Mouse (Mus musculus) heart, adult 2 months (tissue): ENCODE measurements around the gene Lmtk3. TPM values are rescaled to one million over a fixed set of nuclear protein-coding genes. Genes with fewer than 3 reads are reported as not detected.
A peak's percentile ranks its signal among the peaks of the same experiment; 100 is the strongest.

Experiments used
- DNase-seq, 2 experiments: peaks; one replicate each; pipeline ENCODE4 v3.0.0; 2021
- H3K27ac ChIP-seq: fragments of 200-600 bp; 2 replicates; pipeline ENCODE4 v1.8.1; 2022
- H3K27me3 ChIP-seq: fragments of 200-500 bp; 2 replicates; pipeline ENCODE4 v1.6.1; 2012; ENCODE audit warnings: mild to moderate bottlenecking, low read length, inconsistent platforms, mixed read lengths; ENCODE audit not compliant: control insufficient read depth, insufficient read depth
- H3K36me3 ChIP-seq: fragments of 200-500 bp; 2 replicates; pipeline ENCODE4 v1.6.1; 2012; ENCODE audit warnings: low read length, inconsistent platforms; ENCODE audit not compliant: control insufficient read depth, insufficient read depth
- H3K4me1 ChIP-seq: fragments of 200-500 bp; 2 replicates; pipeline ENCODE4 v1.6.1; 2011; ENCODE audit warnings: low read length; ENCODE audit not compliant: control insufficient read depth, insufficient read depth
- H3K4me3 ChIP-seq: fragments of 200-600 bp; 2 replicates; pipeline ENCODE4 v1.8.1; 2022
- H3K79me2 ChIP-seq: fragments of 200-500 bp; replicated peaks from 2 replicates; pipeline ENCODE4 v1.6.1; 2012; ENCODE audit warnings: mild to moderate bottlenecking, inconsistent platforms, low read length, moderate library complexity, mixed read lengths; ENCODE audit not compliant: control insufficient read depth, insufficient read depth
- H3K9ac ChIP-seq: fragments of 200-500 bp; 2 replicates; pipeline ENCODE4 v1.6.1; 2012; ENCODE audit warnings: low read depth, mild to moderate bottlenecking, control low read depth, inconsistent platforms, low read length, mixed read lengths
- CTCF ChIP-seq: fragments of 200-600 bp; IDR thresholded peaks from 2 replicates; pipeline ENCODE4 v1.8.1; 2022; ENCODE audit warnings: antibody characterized with exemption, mild to moderate bottlenecking, moderate library complexity
- EP300 ChIP-seq: fragments of 200-500 bp; IDR thresholded peaks from 2 replicates; pipeline ENCODE4 v1.6.1; 2011; ENCODE audit warnings: low read depth, low read length, control low read depth; ENCODE audit not compliant: insufficient read depth
- POLR2A ChIP-seq: fragments of 200-500 bp; IDR thresholded peaks from 2 replicates; pipeline ENCODE4 v1.6.1; 2011; ENCODE audit warnings: mild to moderate bottlenecking, low read depth, low read length, control low read depth; ENCODE audit not compliant: insufficient read depth
- WGBS: fragments of 180-500 bp; shearing (Covaris S2); methylation state at CpG from one replicate; pipeline ENCODE4 v1.1.7; 2018; 5-methylcytosine and 5-hydroxymethylcytosine counted together
- intact Hi-C: fragments of 180-260 bp; cut with DNase I; formaldehyde crosslinking; loops from one replicate; pipeline ENCODE4 v1.15.1; 2025
- polyA plus RNA-seq: library from polyadenylated mRNA; depleted of rRNA; stranded (reverse); fragments of >200 nt; gene quantifications from 2 replicates; pipeline ENCODE4 v1.2.3, GENCODE M21; 2012
- total RNA-seq, 2 experiments: library from RNA; stranded (reverse); gene quantifications; 2 replicates each; pipeline ENCODE4 v1.2.3; 2021

Gene Lmtk3
- total and polyA plus RNA-seq, 3 experiments = 0.14 to 0.18 TPM; not detected in 1

DNA sequence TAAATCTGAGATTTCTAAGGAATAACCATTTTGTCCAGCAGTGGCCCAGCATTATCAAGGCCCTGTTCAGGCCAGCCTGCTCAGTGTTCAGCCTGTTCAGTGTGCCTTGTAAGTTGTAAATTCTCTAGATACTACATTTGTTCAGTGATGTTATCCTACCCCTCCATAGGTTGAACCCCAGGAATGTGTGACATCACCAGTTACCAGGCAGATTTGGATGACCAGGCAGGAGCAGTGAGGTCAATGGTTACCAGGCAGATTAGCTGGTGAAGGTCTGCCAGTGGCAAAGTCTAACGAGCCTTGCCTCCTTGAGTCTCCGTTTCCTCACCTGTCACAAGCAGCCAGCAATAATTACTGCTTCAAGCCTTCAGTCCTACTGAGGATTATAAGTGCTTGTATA lies 39.2 kb upstream of the Lmtk3 start:
- Histone ChIP-seq H3K27ac (no peak overlapping the region), H3K4me1 (peaks cover 2% of the 10 kb centered on the region; the same call in 1 of the 2 replicates), H3K27me3 (no peaks in the 10 kb centered on the region), H3K4me3 (no peak overlapping the region), H3K9ac (no peak overlapping the region), H3K79me2 (no peaks in the 10 kb centered on the region), H3K36me3 (no peaks in the 10 kb centered on the region)
- TF ChIP-seq POLR2A (no peak), EP300 (no peak), CTCF (no peak)
- intact Hi-C loops = no loop called here
- 60% methylated on average over 2 of the region's 2 CpGs for WGBS
- DNase-seq = peak in 1 of 2 experiments; percentile 33

DNA sequence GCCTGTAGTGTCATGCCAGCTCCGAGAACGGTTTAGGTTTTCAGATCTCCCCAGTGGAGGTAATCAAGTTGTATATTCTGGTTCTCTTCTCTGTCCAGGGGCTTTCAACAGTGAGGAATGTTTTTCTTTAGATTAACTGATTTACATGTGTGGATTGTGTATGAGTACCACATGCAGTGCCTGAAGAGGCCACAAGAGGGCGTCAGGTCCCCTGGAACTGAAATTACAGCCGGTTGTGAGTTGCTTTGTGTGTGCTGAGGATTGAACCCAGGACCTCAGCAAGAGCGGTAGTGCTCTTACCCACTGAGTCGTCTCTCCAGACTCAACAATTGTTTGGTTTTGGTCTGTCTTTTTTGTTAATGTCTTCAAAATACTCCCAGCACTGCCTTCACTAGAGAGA lies 37.0 kb upstream of the Lmtk3 start:
- no peak overlapping the region for H3K4me3 ChIP-seq
- TF ChIP-seq POLR2A (no peak), CTCF (peak; percentile 54)
- DNase-seq = no peak
- H3K9ac ChIP-seq = no peak overlapping the region
- no peaks in the 10 kb centered on the region for H3K36me3 ChIP-seq
- no peaks in the 10 kb centered on the region for H3K27me3 ChIP-seq
- peaks cover 2% of the 10 kb centered on the region; the same call in 1 of the 2 replicates for H3K4me1 ChIP-seq
- H3K27ac ChIP-seq = no peak overlapping the region
- intact Hi-C loops = no loop called here
- no peaks in the 10 kb centered on the region for H3K79me2 ChIP-seq
- 59% methylated on average over 6 of the region's 6 CpGs for WGBS

DNA sequence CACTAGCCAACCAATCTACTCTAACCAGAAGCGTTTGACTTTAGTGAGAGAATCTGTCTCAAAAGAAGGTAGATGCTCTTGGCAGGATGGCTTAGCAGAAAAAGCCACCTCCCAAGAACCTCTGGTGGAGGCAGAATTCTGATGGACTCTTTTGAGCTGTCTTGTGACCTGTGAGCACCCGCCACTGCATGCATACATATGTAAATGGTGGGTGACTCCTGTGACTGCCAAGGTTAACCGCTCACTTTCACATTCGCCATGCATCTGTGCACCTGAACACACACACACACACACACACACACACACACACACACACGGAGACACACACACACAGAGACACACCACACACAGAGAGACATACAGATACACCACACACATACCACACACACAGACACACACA lies 36.1 kb upstream of the Lmtk3 start:
- 89% methylated on average over 5 of the region's 5 CpGs for WGBS
- H3K79me2 ChIP-seq = no peaks in the 10 kb centered on the region
- H3K9ac ChIP-seq = no peak overlapping the region
- TF ChIP-seq EP300 (no peak), CTCF (no peak), POLR2A (no peak)
- no peak overlapping the region for H3K4me3 ChIP-seq
- no peaks in the 10 kb centered on the region for H3K36me3 ChIP-seq
- H3K27ac ChIP-seq = no peak overlapping the region
- H3K27me3 ChIP-seq = no peaks in the 10 kb centered on the region
- intact Hi-C loops = no loop called here
- DNase-seq = no peak
- H3K4me1 ChIP-seq = peaks cover 2% of the 10 kb centered on the region; the same call in 1 of the 2 replicates

DNA sequence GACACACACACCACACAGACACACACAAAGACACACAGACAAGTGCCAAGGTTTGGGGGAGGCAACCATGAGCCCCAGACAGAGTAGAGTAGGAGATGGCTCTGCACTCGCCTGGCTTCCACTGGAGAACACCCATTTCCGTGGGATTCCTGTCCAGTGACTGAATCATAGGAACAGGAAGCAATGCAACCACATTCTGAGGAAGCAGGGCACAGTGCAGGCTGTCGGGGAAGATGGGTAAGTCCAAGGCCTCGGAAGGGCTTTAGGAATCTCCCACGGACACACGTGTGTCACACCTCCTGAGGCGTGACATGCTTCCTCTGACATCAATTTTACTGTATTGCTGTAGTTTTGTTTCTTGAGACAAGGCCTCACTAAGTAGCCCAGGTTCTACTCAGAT lies 35.4 kb upstream of the Lmtk3 start:
- 52% methylated on average over 7 of the region's 7 CpGs for WGBS
- TF ChIP-seq POLR2A = no peak
- TF ChIP-seq EP300 = no peak
- no peak for TF ChIP-seq CTCF
- Histone ChIP-seq H3K9ac (no peak overlapping the region), H3K79me2 (no peaks in the 10 kb centered on the region), H3K4me3 (no peak overlapping the region), H3K27me3 (no peaks in the 10 kb centered on the region), H3K4me1 (peaks cover 2% of the 10 kb centered on the region; the same call in 1 of the 2 replicates), H3K36me3 (no peaks in the 10 kb centered on the region), H3K27ac (no peak overlapping the region)
- no peak for DNase-seq
- intact Hi-C loops = no loop called here

DNA sequence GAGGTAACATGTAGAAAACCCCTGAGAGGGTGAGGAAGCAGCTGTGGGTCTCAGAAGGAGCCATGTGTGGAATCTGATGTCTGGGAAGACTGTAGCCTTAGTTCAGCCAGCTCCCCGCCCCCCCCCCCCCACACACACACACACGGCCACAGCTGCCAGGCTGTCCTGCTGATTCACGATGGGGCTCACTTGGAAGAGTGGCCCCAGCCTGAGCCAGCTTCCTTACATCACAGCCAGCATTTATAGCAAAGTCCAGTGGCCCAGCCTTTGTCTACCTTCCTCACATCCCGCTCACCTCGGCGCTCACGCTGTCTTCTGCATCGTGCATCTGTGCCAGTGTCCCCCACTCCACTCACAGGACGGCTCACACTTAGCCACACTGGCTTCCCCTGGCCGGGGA lies 34.1 kb upstream of the Lmtk3 start:
- no peak for DNase-seq
- no peak for TF ChIP-seq POLR2A
- no peak for TF ChIP-seq EP300
- TF ChIP-seq CTCF = no peak
- H3K79me2 ChIP-seq = no peaks in the 10 kb centered on the region
- no peaks in the 10 kb centered on the region for H3K27me3 ChIP-seq
- intact Hi-C loops = no loop called here
- 36% methylated on average over 9 of the region's 10 CpGs for WGBS
- no peaks in the 10 kb centered on the region for H3K36me3 ChIP-seq
- H3K4me1 ChIP-seq = peaks cover 2% of the 10 kb centered on the region; the same call in 1 of the 2 replicates
- no peak overlapping the region for H3K27ac ChIP-seq
- no peak overlapping the region for H3K4me3 ChIP-seq
- H3K9ac ChIP-seq = no peak overlapping the region

DNA sequence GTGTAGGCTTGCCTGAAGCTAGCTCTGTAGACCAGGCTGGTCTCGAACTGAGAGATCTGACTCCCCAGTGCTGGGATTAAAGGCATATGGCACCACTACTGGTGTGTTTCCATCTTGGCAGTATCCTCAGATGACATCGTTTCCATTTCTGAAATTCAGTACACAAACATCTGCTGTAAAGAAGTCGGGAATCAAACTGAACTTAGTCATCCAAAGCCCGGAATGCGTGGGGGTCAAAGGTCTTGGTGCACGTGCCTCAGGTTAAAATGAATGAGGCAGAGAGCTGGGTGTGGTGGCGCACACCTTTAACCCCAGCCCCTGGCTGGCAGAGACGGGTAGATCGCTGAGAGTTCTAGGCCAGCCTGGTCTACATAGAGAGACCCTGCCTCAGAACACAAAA lies 33.4 kb upstream of the Lmtk3 start:
- intact Hi-C loops = no loop called here
- Histone ChIP-seq H3K27me3 (no peaks in the 10 kb centered on the region), H3K36me3 (no peaks in the 10 kb centered on the region), H3K27ac (no peak overlapping the region), H3K9ac (no peak overlapping the region), H3K4me3 (no peak overlapping the region), H3K79me2 (no peaks in the 10 kb centered on the region), H3K4me1 (peaks cover 2% of the 10 kb centered on the region; the same call in 1 of the 2 replicates)
- no peak for DNase-seq
- TF ChIP-seq POLR2A (no peak), CTCF (no peak), EP300 (no peak)
- 65% methylated on average over 9 of the region's 9 CpGs for WGBS
